Mouse (Mus musculus): ENCODE results near the gene Msrb3. TPM values are rescaled to one million over a fixed set of nuclear protein-coding genes. Genes with fewer than 3 reads are reported as not detected.

Gene Msrb3
- polyA plus RNA-seq, 1 experiment from 2014 or later, result 1.2 TPM

GRCm38 (mm10) chr10:120921501-120921900, 22.6 kb upstream of the Msrb3 start:
- Histone ChIP-seq H3K36me3 (ENCODE audit: control insufficient read depth, insufficient read depth) (peaks cover 9% of the 10 kb centered on the region), H3K27me3 (ENCODE audit: control insufficient read depth, insufficient read depth, low read depth, low read length) (no peaks in the 10 kb centered on the region), H3K4me1 (ENCODE audit: control insufficient read depth, low read depth, low read length) (no peaks in the 10 kb centered on the region), H3K9ac (ENCODE audit: low read depth, low read length) (no peak overlapping the region), H3K4me3 (ENCODE audit: low read depth, low read length) (no peak overlapping the region), H3K9me3 (replicated peaks; ENCODE audit: control insufficient read depth, low read length) (no peaks in the 10 kb centered on the region), H3K27ac (ENCODE audit: low read length) (no peak overlapping the region), H3K4me2 (ENCODE audit: low read depth, low read length) (no peak overlapping the region)
- WGBS (ENCODE audit: insufficient replicate concordance), result 64% methylated on average over 2 of the region's 2 CpGs
- ATAC-seq (ENCODE audit: low read depth), result no peak

GRCm38 (mm10) chr10:120920604-120921003, 21.7 kb upstream of the Msrb3 start:
- H3K9ac ChIP-seq (ENCODE audit: low read depth, low read length), result no peak overlapping the region
- no peak overlapping the region for H3K4me3 ChIP-seq (ENCODE audit: low read depth, low read length)
- H3K9me3 ChIP-seq (replicated peaks; ENCODE audit: control insufficient read depth, low read length), result no peaks in the 10 kb centered on the region
- no peak overlapping the region for H3K27ac ChIP-seq (ENCODE audit: low read length)
- ATAC-seq (ENCODE audit: low read depth), result no peak
- H3K4me2 ChIP-seq (ENCODE audit: low read depth, low read length), result no peak overlapping the region
- 74% methylated on average over 11 of the region's 11 CpGs for WGBS (ENCODE audit: insufficient replicate concordance)
- H3K27me3 ChIP-seq (ENCODE audit: control insufficient read depth, insufficient read depth, low read depth, low read length), result no peaks in the 10 kb centered on the region
- H3K4me1 ChIP-seq (ENCODE audit: control insufficient read depth, low read depth, low read length), result no peaks in the 10 kb centered on the region
- peaks cover 4% of the 10 kb centered on the region; the same call in 1 of the 2 replicates for H3K36me3 ChIP-seq (ENCODE audit: control insufficient read depth, insufficient read depth)

- H3K4me3 ChIP-seq (ENCODE audit: low read depth, low read length), result no peak overlapping the region
- 76% methylated on average over 5 of the region's 5 CpGs for WGBS (ENCODE audit: insufficient replicate concordance)
- no peak overlapping the region for H3K9ac ChIP-seq (ENCODE audit: low read depth, low read length)
- H3K36me3 ChIP-seq (ENCODE audit: control insufficient read depth, insufficient read depth), result no peaks in the 10 kb centered on the region
- no peaks in the 10 kb centered on the region for H3K27me3 ChIP-seq (ENCODE audit: control insufficient read depth, insufficient read depth, low read depth, low read length)
- no peaks in the 10 kb centered on the region for H3K9me3 ChIP-seq (replicated peaks; ENCODE audit: control insufficient read depth, low read length)
- no peak for ATAC-seq (ENCODE audit: low read depth)
- no peak overlapping the region for H3K4me2 ChIP-seq (ENCODE audit: low read depth, low read length)
- no peaks in the 10 kb centered on the region for H3K4me1 ChIP-seq (ENCODE audit: control insufficient read depth, low read depth, low read length)
- H3K27ac ChIP-seq (ENCODE audit: low read length), result no peak overlapping the region
Measured at GRCm38 (mm10) chr10:120916250-120916649, 17.3 kb upstream of the Msrb3 start.

GRCm38 (mm10) chr10:120914948-120915631, 16.2 kb upstream of the Msrb3 start:
- Histone ChIP-seq H3K36me3 (ENCODE audit: control insufficient read depth, insufficient read depth) (no peaks in the 10 kb centered on the region), H3K4me2 (ENCODE audit: low read depth, low read length) (no peak overlapping the region), H3K4me3 (ENCODE audit: low read depth, low read length) (no peak overlapping the region), H3K27ac (ENCODE audit: low read length) (no peak overlapping the region), H3K9me3 (replicated peaks; ENCODE audit: control insufficient read depth, low read length) (no peaks in the 10 kb centered on the region), H3K4me1 (ENCODE audit: control insufficient read depth, low read depth, low read length) (no peaks in the 10 kb centered on the region), H3K27me3 (ENCODE audit: control insufficient read depth, insufficient read depth, low read depth, low read length) (no peaks in the 10 kb centered on the region), H3K9ac (ENCODE audit: low read depth, low read length) (no peak overlapping the region)
- ATAC-seq (ENCODE audit: low read depth), result no peak
- whole genome bisulfite sequencing (ENCODE audit: insufficient replicate concordance), result 76% methylated on average over 15 of the region's 15 CpGs

- H3K27ac ChIP-seq (ENCODE audit: low read length), result no peak overlapping the region
- 69% methylated on average over 7 of the region's 7 CpGs for WGBS (ENCODE audit: insufficient replicate concordance)
- H3K4me1 ChIP-seq (ENCODE audit: control insufficient read depth, low read depth, low read length), result no peaks in the 10 kb centered on the region
- no peak overlapping the region for H3K4me2 ChIP-seq (ENCODE audit: low read depth, low read length)
- H3K9me3 ChIP-seq (replicated peaks; ENCODE audit: control insufficient read depth, low read length), result no peaks in the 10 kb centered on the region
- no peak for ATAC-seq (ENCODE audit: low read depth)
- no peaks in the 10 kb centered on the region for H3K36me3 ChIP-seq (ENCODE audit: control insufficient read depth, insufficient read depth)
- no peaks in the 10 kb centered on the region for H3K27me3 ChIP-seq (ENCODE audit: control insufficient read depth, insufficient read depth, low read depth, low read length)
- no peak overlapping the region for H3K4me3 ChIP-seq (ENCODE audit: low read depth, low read length)
- H3K9ac ChIP-seq (ENCODE audit: low read depth, low read length), result no peak overlapping the region
Measured at GRCm38 (mm10) chr10:120914286-120914685, 15.4 kb upstream of the Msrb3 start.

GRCm38 (mm10) chr10:120913796-120914195, 14.9 kb upstream of the Msrb3 start:
- H3K9ac ChIP-seq (ENCODE audit: low read depth, low read length), result no peak overlapping the region
- H3K9me3 ChIP-seq (replicated peaks; ENCODE audit: control insufficient read depth, low read length), result no peaks in the 10 kb centered on the region
- no peaks in the 10 kb centered on the region for H3K27me3 ChIP-seq (ENCODE audit: control insufficient read depth, insufficient read depth, low read depth, low read length)
- no peaks in the 10 kb centered on the region for H3K4me1 ChIP-seq (ENCODE audit: control insufficient read depth, low read depth, low read length)
- 26% methylated on average over 7 of the region's 7 CpGs for WGBS (ENCODE audit: insufficient replicate concordance)
- no peak overlapping the region for H3K4me3 ChIP-seq (ENCODE audit: low read depth, low read length)
- no peak overlapping the region for H3K27ac ChIP-seq (ENCODE audit: low read length)
- no peaks in the 10 kb centered on the region for H3K36me3 ChIP-seq (ENCODE audit: control insufficient read depth, insufficient read depth)
- ATAC-seq (ENCODE audit: low read depth), result no peak
- no peak overlapping the region for H3K4me2 ChIP-seq (ENCODE audit: low read depth, low read length)

GRCm38 (mm10) chr10:120911971-120912370, 13.1 kb upstream of the Msrb3 start:
- Histone ChIP-seq H3K27ac (ENCODE audit: low read length) (no peak overlapping the region), H3K4me1 (ENCODE audit: control insufficient read depth, low read depth, low read length) (no peaks in the 10 kb centered on the region), H3K4me3 (ENCODE audit: low read depth, low read length) (no peak overlapping the region), H3K9me3 (replicated peaks; ENCODE audit: control insufficient read depth, low read length) (no peaks in the 10 kb centered on the region), H3K4me2 (ENCODE audit: low read depth, low read length) (no peak overlapping the region), H3K27me3 (ENCODE audit: control insufficient read depth, insufficient read depth, low read depth, low read length) (no peaks in the 10 kb centered on the region), H3K36me3 (ENCODE audit: control insufficient read depth, insufficient read depth) (no peaks in the 10 kb centered on the region), H3K9ac (ENCODE audit: low read depth, low read length) (no peak overlapping the region)
- no peak for ATAC-seq (ENCODE audit: low read depth)
- WGBS (ENCODE audit: insufficient replicate concordance), result 63% methylated on average over 4 of the region's 4 CpGs

GRCm38 (mm10) chr10:120908776-120909574, 10.1 kb upstream of the Msrb3 start:
- Histone ChIP-seq H3K27ac (ENCODE audit: low read length) (no peak overlapping the region), H3K9ac (ENCODE audit: low read depth, low read length) (no peak overlapping the region), H3K4me1 (ENCODE audit: control insufficient read depth, low read depth, low read length) (no peaks in the 10 kb centered on the region), H3K27me3 (ENCODE audit: control insufficient read depth, insufficient read depth, low read depth, low read length) (no peaks in the 10 kb centered on the region), H3K4me3 (ENCODE audit: low read depth, low read length) (no peak overlapping the region), H3K4me2 (ENCODE audit: low read depth, low read length) (no peak overlapping the region), H3K9me3 (replicated peaks; ENCODE audit: control insufficient read depth, low read length) (no peaks in the 10 kb centered on the region), H3K36me3 (ENCODE audit: control insufficient read depth, insufficient read depth) (no peaks in the 10 kb centered on the region)
- no peak for ATAC-seq (ENCODE audit: low read depth)
- 61% methylated on average over 11 of the region's 11 CpGs for WGBS (ENCODE audit: insufficient replicate concordance)

- Histone ChIP-seq H3K4me1 (ENCODE audit: control insufficient read depth, low read depth, low read length) (no peaks in the 10 kb centered on the region), H3K9me3 (replicated peaks; ENCODE audit: control insufficient read depth, low read length) (no peaks in the 10 kb centered on the region), H3K36me3 (ENCODE audit: control insufficient read depth, insufficient read depth) (no peaks in the 10 kb centered on the region), H3K4me3 (ENCODE audit: low read depth, low read length) (no peak overlapping the region), H3K9ac (ENCODE audit: low read depth, low read length) (no peak overlapping the region), H3K4me2 (ENCODE audit: low read depth, low read length) (no peak overlapping the region), H3K27ac (ENCODE audit: low read length) (no peak overlapping the region), H3K27me3 (ENCODE audit: control insufficient read depth, insufficient read depth, low read depth, low read length) (no peaks in the 10 kb centered on the region)
- ATAC-seq (ENCODE audit: low read depth), result no peak
- WGBS (ENCODE audit: insufficient replicate concordance), result 67% methylated on average over 10 of the region's 10 CpGs
Measured at GRCm38 (mm10) chr10:120904676-120905075, 5.8 kb upstream of the Msrb3 start.
